Mouse (Mus musculus): ENCODE data around the gene Xrcc1. TPM values are rescaled to one million over a fixed set of nuclear protein-coding genes. Genes with fewer than 3 reads are reported as not detected.
"Not testable (repeated sequence)": the region's sequence is repeated elsewhere in the genome, so short reads cannot be mapped to it uniquely, and the experiment has no call there.

Gene Xrcc1
- polyA plus RNA-seq, 1 experiment, result not detected

DNA sequence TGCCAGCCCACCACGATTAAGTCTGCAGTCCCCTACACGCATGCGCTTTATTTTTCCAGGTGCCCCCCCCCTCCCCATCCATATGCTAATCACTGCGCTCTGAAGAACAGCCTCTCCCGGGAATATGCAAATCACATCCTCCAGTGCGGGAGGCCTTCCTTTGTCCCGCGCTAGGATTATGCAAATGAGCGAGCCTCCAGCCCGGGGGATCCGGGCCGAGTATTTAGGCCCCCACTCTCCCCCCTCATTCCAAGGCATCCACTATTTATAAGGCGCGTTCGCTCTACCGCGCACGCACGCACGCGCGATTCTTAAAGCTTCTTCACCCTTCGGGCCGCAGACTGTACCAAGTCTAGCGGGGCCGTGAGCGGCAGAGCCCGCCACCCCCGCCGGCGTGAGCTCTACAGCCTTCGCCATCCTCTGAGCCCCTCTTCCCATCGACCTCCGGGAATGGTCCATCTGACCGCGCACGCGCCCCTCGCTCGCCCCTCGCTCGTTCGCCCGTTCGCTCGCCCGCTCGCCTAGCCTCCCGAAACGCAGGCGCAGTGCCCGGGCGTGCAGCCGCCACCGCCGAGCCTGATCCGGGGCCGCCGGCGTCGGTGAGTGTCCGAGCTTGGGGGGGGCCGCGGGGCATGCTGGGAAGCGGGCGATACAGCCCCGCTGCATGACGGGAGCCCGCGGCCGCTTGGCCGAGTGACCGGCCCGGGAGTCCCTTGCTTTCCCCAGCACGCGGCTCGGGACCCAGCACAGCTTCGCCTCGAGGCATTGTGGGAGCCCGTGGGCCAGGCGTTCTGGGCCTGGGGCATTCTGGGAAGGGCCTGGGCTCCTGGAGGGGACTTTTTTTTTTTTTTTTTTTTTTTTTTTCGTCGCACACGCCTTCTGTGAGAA, 39.0 kb upstream of the Xrcc1 start, which contains the start of gene Zfp428:
Gene Zfp428, plus strand, starts transcription at position 169 of the 888 bp plus-strand sequence.
- Histone ChIP-seq H3K27ac (ENCODE audit: insufficient read depth, low read depth, low read length) (peak within 1 kb of the TSS; percentile 83), H3K4me3 (ENCODE audit: insufficient read depth, low read depth, low read length) (peak within 1 kb of the TSS; percentile 57), H3K4me1 (ENCODE audit: control insufficient read depth, insufficient read depth, low read length) (peaks cover 16% of the 10 kb centered on the region)
- TF ChIP-seq POLR2A (IDR thresholded peaks at IDR 0.05; ENCODE audit: insufficient read depth, low read depth, low read length) (peak; percentile 52), CTCF (IDR thresholded peaks at IDR 0.05; ENCODE audit: insufficient read depth, low read depth, low read length) (no peak)
- under 1% methylated on average over 84 of the region's 84 CpGs for whole genome bisulfite sequencing

DNA sequence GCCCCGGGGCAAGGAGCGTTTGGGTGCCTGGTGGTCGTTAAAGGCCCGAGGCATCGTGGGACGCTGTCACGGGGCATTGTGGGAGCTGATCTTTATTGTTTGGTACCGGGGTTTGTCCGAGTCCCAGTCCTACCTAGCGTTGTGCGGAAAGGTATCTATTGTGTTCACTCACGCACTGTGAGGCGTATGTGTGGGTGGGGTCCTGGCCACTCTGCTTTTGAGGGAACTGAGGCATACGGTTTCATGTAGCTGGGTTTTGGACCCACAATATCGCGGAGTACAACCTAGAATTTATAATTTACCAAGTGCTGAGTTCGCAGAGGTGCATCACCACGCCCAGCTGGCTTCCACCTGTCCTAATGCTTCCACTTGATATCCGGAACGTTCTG, 38.4 kb upstream of the Xrcc1 start:
- under 1% methylated on average over 20 of the region's 20 CpGs for WGBS
- Histone ChIP-seq H3K4me1 (ENCODE audit: control insufficient read depth, insufficient read depth, low read length) (peaks cover 16% of the 10 kb centered on the region), H3K27ac (ENCODE audit: insufficient read depth, low read depth, low read length) (peak overlapping the region; percentile 83), H3K4me3 (ENCODE audit: insufficient read depth, low read depth, low read length) (peak overlapping the region; percentile 57)
- TF ChIP-seq CTCF (IDR thresholded peaks at IDR 0.05; ENCODE audit: insufficient read depth, low read depth, low read length), result no peak
- no peak for TF ChIP-seq POLR2A (IDR thresholded peaks at IDR 0.05; ENCODE audit: insufficient read depth, low read depth, low read length)

DNA sequence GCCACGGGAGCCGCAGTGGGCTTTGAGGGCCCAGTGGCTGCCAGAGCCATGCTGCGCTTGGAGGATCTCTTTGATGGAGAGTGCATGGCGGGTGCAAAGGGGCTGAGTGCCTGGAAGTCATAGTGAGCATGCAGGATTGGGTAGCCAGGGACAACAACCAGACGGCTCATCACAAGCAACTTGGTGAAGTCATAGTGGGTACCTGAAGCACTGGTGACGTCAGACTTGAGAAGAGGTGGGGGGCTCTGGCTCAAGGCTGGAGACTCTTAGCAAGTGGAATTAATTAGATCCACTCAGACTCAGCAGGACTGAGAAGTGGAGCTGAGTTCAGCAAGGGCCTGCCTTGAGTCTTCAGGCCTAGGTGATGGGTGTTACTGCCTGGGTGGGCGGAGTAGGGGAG, 33.7 kb upstream of the Xrcc1 start, which contains the start of gene AC161166.1:
Gene AC161166.1, minus strand, starts transcription at position 101 of the 400 bp plus-strand sequence.
- TF ChIP-seq CTCF (IDR thresholded peaks at IDR 0.05; ENCODE audit: insufficient read depth, low read depth, low read length), result no peak
- TF ChIP-seq POLR2A (IDR thresholded peaks at IDR 0.05; ENCODE audit: insufficient read depth, low read depth, low read length), result no peak
- 82% methylated on average over 7 of the region's 7 CpGs for WGBS
- no peaks in the 10 kb centered on the region for H3K4me1 ChIP-seq (ENCODE audit: control insufficient read depth, insufficient read depth, low read length)
- H3K4me3 ChIP-seq (ENCODE audit: insufficient read depth, low read depth, low read length), result no peak within 1 kb of the TSS
- H3K27ac ChIP-seq (ENCODE audit: insufficient read depth, low read depth, low read length), result no peak within 1 kb of the TSS

DNA sequence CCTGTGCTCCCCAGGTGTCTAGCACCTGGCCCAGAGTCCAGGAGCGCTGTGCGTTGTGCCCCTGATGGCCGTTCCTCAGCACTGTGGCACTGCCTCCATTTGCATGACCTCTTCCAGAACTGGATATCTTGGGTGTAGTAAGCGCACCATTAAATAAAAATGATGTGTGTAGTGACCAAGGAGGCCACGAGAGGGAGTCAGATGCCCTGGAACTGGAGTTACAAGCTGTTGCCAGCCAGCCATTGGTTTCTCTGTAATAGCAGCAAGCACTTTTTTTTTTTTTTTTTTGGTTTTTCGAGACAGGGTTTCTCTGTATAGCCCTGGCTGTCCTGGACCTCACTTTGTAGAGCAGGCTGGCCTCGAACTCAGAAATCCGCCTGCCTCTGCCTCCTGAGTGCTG, 29.8 kb upstream of the Xrcc1 start:
- H3K4me3 ChIP-seq (ENCODE audit: insufficient read depth, low read depth, low read length); H3K4me1 ChIP-seq (ENCODE audit: control insufficient read depth, insufficient read depth, low read length); H3K27ac ChIP-seq (ENCODE audit: insufficient read depth, low read depth, low read length): not testable (repeated sequence)
- 68% methylated on average over 8 of the region's 8 CpGs for WGBS

DNA sequence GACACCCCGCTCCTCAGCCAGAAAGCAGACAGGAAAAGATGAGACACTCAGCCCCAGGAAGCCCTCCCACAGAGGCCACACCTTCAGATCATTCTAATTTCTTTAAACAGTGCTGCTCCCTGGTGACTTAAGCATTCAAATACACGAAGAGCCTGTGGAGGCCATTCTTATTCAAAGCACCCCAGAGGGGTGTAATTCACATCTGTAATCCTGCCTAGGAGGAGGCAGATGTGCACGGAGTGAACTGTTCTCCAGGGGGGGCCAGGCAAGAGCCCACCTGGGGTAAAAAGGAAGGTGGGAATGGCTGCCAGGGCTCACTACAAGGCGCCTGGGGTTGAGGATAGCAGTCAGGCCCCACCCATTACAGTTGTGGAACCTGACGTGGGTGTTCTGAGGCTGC, 29.0 kb upstream of the Xrcc1 start:
- TF ChIP-seq CTCF (IDR thresholded peaks at IDR 0.05; ENCODE audit: insufficient read depth, low read depth, low read length) (no peak), POLR2A (IDR thresholded peaks at IDR 0.05; ENCODE audit: insufficient read depth, low read depth, low read length) (no peak)
- Histone ChIP-seq H3K4me3 (ENCODE audit: insufficient read depth, low read depth, low read length) (no peak overlapping the region), H3K4me1 (ENCODE audit: control insufficient read depth, insufficient read depth, low read length) (peaks cover 6% of the 10 kb centered on the region; the same call in 1 of the 2 replicates), H3K27ac (ENCODE audit: insufficient read depth, low read depth, low read length) (0 out of 2 replicates have a peak overlapping the region, but pooled peaks have one; percentile 36)
- WGBS, result 42% methylated on average over 5 of the region's 5 CpGs

DNA sequence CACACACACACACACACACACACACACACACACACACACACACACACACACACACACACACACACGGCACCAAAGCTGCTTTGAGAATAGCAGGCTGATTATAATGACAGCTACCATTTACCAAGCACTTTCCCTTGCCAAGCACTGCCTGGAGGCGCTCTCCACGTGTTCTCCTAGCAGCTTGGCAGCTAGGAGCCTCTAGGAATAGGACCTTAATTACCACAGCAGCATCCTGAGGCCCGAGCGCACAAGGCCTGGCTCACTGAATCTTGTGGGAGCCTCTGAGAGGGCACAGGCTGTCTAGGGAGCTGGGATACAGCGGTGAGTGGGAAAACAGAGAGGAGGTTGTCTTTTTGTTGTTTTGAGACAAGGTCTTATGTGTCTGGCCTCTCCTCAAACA, 28.4 kb upstream of the Xrcc1 start:
- peaks cover 6% of the 10 kb centered on the region; the same call in 1 of the 2 replicates for H3K4me1 ChIP-seq (ENCODE audit: control insufficient read depth, insufficient read depth, low read length)
- 18% methylated on average over 6 of the region's 6 CpGs for WGBS
- TF ChIP-seq CTCF (IDR thresholded peaks at IDR 0.05; ENCODE audit: insufficient read depth, low read depth, low read length) (no peak), POLR2A (IDR thresholded peaks at IDR 0.05; ENCODE audit: insufficient read depth, low read depth, low read length) (no peak)
- H3K4me3 ChIP-seq (ENCODE audit: insufficient read depth, low read depth, low read length), result no peak overlapping the region
- H3K27ac ChIP-seq (ENCODE audit: insufficient read depth, low read depth, low read length), result 0 out of 2 replicates have a peak overlapping the region, but pooled peaks have one; percentile 36

DNA sequence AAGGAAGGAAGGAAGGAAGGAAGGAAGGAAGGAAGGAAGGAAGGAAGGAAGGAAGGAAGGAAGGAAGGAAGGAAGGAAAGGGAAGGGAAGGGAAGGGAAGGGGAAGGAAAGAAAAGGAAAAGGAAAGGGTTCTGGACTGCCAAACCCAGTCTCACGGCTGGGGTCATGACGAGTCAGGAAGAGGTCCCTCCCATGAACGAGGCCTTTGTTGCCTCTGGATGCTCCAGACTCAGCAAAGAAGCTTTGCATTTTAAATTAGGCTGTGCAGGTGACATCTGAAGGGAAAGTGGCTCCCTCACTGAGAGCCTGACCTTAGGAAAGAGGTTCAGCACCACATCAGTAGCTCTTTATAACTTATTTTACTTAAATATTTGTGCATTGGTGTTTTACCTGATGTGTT, 27.0 kb upstream of the Xrcc1 start:
- Histone ChIP-seq H3K27ac (ENCODE audit: insufficient read depth, low read depth, low read length) (no peak overlapping the region), H3K4me3 (ENCODE audit: insufficient read depth, low read depth, low read length) (no peak overlapping the region), H3K4me1 (ENCODE audit: control insufficient read depth, insufficient read depth, low read length) (peaks cover 6% of the 10 kb centered on the region; the same call in 1 of the 2 replicates)
- TF ChIP-seq POLR2A (IDR thresholded peaks at IDR 0.05; ENCODE audit: insufficient read depth, low read depth, low read length), result no peak
- WGBS, result 46% methylated on average over 3 of the region's 3 CpGs

DNA sequence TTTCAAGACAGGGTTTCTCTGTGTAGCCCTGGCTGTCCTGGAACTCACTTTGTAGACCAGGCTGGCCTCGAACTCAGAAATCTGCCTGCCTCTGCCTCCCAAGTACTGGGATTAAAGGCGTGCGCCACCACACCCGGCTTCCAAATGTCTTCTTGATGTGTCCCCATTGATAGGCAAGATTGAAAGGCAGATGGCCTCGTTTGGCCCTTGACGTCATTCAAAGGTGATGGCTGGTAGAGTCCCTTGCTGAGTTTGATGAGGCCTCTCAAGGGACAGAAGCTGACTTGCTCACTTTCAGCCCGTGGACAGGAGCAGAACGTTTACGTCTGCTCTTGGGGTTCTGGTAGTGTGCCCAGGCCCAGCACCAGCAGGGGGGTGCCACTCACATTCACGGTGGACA, 26.0 kb upstream of the Xrcc1 start:
- 82% methylated on average over 10 of the region's 10 CpGs for WGBS
- not testable (repeated sequence) for H3K4me3 ChIP-seq (ENCODE audit: insufficient read depth, low read depth, low read length); H3K27ac ChIP-seq (ENCODE audit: insufficient read depth, low read depth, low read length); H3K4me1 ChIP-seq (ENCODE audit: control insufficient read depth, insufficient read depth, low read length)

DNA sequence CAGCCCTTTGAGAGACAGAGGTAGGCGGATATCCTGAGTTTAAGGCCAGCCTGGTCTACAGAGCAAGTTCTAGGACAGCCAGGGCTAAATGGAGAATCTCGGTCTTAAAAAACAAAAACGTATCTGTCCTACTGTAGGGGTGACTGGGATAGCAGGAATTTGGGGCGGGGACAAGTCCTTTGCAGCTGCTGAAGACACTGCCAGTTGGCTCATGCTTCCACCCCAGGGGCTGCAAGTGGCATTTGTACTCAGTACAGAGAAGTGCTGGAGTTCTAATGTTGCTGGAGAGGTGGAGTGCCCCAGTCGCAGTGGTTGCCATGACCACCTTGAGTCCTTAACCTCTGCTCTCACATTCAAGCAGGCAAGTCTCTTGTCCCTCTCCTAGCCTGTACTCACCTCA, 23.3 kb upstream of the Xrcc1 start:
- TF ChIP-seq POLR2A (IDR thresholded peaks at IDR 0.05; ENCODE audit: insufficient read depth, low read depth, low read length), result no peak
- TF ChIP-seq CTCF (IDR thresholded peaks at IDR 0.05; ENCODE audit: insufficient read depth, low read depth, low read length), result no peak
- no peak overlapping the region for H3K4me3 ChIP-seq (ENCODE audit: insufficient read depth, low read depth, low read length)
- 44% methylated on average over 5 of the region's 5 CpGs for WGBS
- no peak overlapping the region for H3K27ac ChIP-seq (ENCODE audit: insufficient read depth, low read depth, low read length)
- peaks cover 10% of the 10 kb centered on the region for H3K4me1 ChIP-seq (ENCODE audit: control insufficient read depth, insufficient read depth, low read length)

Data from olfactory bulb, adult 2 months (tissue).